Mouse (Mus musculus): Measurements from ENCODE around the gene Sod3. TPM values are rescaled to one million over a fixed set of nuclear protein-coding genes. Genes with fewer than 3 reads are reported as not detected.

The Sod3 gene
- 1.0 and 3.5 TPM in 2 replicates for polyA plus RNA-seq (2015; fragmentation: Nextera tagmentation; extraction: Ambion mirVana)

GRCm38 (mm10) chr5:52363468-52364150, at the start of gene Sod3:
Sod3 (plus strand) TSS chr5:52363791.
- no peak for ATAC-seq (ENCODE audit: insufficient number of reproducible peaks, low FRiP score, low TSS enrichment, low read depth)
- Histone ChIP-seq H3K4me3 (no peak within 1 kb of the TSS), H3K4me1 (peaks cover 6% of the 10 kb centered on the region), H3K4me2 (no peak within 1 kb of the TSS), H3K9ac (no peak within 1 kb of the TSS), H3K36me3 (no peaks in the 10 kb centered on the region), H3K27me3 (peaks cover 5% of the 10 kb centered on the region; the same call in 1 of the 2 replicates), H3K27ac (no peak within 1 kb of the TSS), H3K9me3 (no peaks in the 10 kb centered on the region)
- WGBS, result 27% methylated on average over 11 of the region's 11 CpGs

GRCm38 (mm10) chr5:52316926-52317325, 46.7 kb upstream of the Sod3 start:
- Histone ChIP-seq H3K27ac (no peak overlapping the region), H3K27me3 (no peaks in the 10 kb centered on the region), H3K4me2 (no peak overlapping the region), H3K4me1 (no peaks in the 10 kb centered on the region), H3K4me3 (no peak overlapping the region), H3K36me3 (no peaks in the 10 kb centered on the region), H3K9me3 (no peaks in the 10 kb centered on the region), H3K9ac (no peak overlapping the region)
- ATAC-seq (ENCODE audit: insufficient number of reproducible peaks, low FRiP score, low TSS enrichment, low read depth), result no peak
- 78% methylated on average over 7 of the region's 7 CpGs for WGBS

DNA sequence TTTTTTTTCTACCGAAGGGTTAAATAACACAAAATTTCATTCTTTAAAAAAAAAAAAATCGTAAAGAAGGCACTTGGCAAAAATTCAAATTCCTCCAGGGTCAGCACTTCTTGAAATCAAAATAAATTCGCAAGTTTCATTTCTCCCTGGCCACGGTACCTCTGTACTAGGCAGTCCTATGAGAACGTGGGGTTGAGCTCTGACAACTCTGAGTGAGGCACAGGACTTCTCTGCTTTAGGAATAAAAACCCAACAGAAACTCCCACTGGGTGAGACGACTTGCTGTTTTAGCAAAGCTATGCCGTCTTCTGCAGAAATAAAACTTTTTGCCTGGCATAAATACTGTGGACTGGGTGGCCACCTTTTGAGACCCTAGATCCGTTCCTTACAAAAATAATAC, 44.1 kb upstream of the Sod3 start:
- WGBS, result 34% methylated on average over 8 of the region's 8 CpGs
- Histone ChIP-seq H3K27me3 (no peaks in the 10 kb centered on the region), H3K4me3 (no peak overlapping the region), H3K36me3 (no peaks in the 10 kb centered on the region), H3K27ac (no peak overlapping the region), H3K4me1 (no peaks in the 10 kb centered on the region), H3K9ac (no peak overlapping the region), H3K4me2 (no peak overlapping the region), H3K9me3 (no peaks in the 10 kb centered on the region)
- no peak for ATAC-seq (ENCODE audit: insufficient number of reproducible peaks, low FRiP score, low TSS enrichment, low read depth)

- Histone ChIP-seq H3K9ac (no peak overlapping the region), H3K9me3 (no peaks in the 10 kb centered on the region), H3K4me3 (no peak overlapping the region), H3K36me3 (no peaks in the 10 kb centered on the region), H3K27me3 (no peaks in the 10 kb centered on the region), H3K4me2 (no peak overlapping the region), H3K27ac (no peak overlapping the region), H3K4me1 (no peaks in the 10 kb centered on the region)
- no peak for ATAC-seq (ENCODE audit: insufficient number of reproducible peaks, low FRiP score, low TSS enrichment, low read depth)
- 28% methylated on average over 8 of the region's 8 CpGs for WGBS
These were observed 31.5 kb upstream of the Sod3 start for GRCm38 (mm10) chr5:52332120-52332519.

- Histone ChIP-seq H3K9me3 (no peaks in the 10 kb centered on the region), H3K9ac (no peak overlapping the region), H3K4me1 (no peaks in the 10 kb centered on the region), H3K36me3 (no peaks in the 10 kb centered on the region), H3K27me3 (no peaks in the 10 kb centered on the region), H3K4me2 (no peak overlapping the region), H3K27ac (no peak overlapping the region), H3K4me3 (no peak overlapping the region)
- 41% methylated on average over 3 of the region's 3 CpGs for WGBS
- no peak for ATAC-seq (ENCODE audit: insufficient number of reproducible peaks, low FRiP score, low TSS enrichment, low read depth)
These were observed 28.0 kb upstream of the Sod3 start for GRCm38 (mm10) chr5:52335590-52335989.

DNA sequence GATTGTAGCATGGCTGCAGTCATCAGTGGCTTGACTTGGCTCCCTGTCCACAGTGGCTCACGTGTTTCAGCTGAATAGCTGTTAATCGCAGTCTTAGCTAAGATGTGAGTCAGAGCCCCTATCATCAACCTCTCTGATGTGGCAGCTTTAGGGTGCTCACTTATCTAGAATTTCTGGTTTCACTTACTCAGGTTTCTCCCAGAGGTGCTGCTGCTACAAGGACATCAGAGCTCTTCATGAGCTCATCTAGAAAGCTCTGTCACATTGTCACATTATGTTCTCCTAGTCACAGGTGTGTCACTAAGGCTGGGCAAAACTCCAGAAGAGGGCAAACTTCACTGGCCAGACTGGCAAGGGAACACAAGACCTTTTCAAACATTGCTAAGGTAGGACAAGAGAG, 24.5 kb upstream of the Sod3 start:
- H3K4me2 ChIP-seq, result no peak overlapping the region
- no peak overlapping the region for H3K9ac ChIP-seq
- no peak overlapping the region for H3K4me3 ChIP-seq
- no peak for ATAC-seq (ENCODE audit: insufficient number of reproducible peaks, low FRiP score, low TSS enrichment, low read depth)
- H3K36me3 ChIP-seq, result no peaks in the 10 kb centered on the region
- no peaks in the 10 kb centered on the region for H3K27me3 ChIP-seq
- WGBS, result 67% methylated on average over 2 of the region's 2 CpGs
- H3K27ac ChIP-seq, result no peak overlapping the region
- H3K4me1 ChIP-seq, result no peaks in the 10 kb centered on the region
- no peaks in the 10 kb centered on the region for H3K9me3 ChIP-seq

GRCm38 (mm10) chr5:52346890-52347289, 16.7 kb upstream of the Sod3 start:
- H3K27me3 ChIP-seq, result no peaks in the 10 kb centered on the region
- H3K27ac ChIP-seq, result no peak overlapping the region
- H3K4me3 ChIP-seq, result no peak overlapping the region
- WGBS, result 39% methylated on average over 2 of the region's 2 CpGs
- no peak for ATAC-seq (ENCODE audit: insufficient number of reproducible peaks, low FRiP score, low TSS enrichment, low read depth)
- H3K36me3 ChIP-seq, result no peaks in the 10 kb centered on the region
- H3K9ac ChIP-seq, result no peak overlapping the region
- no peak overlapping the region for H3K4me2 ChIP-seq
- H3K9me3 ChIP-seq, result no peaks in the 10 kb centered on the region
- H3K4me1 ChIP-seq, result no peaks in the 10 kb centered on the region; the same call in 1 of the 2 replicates

- Histone ChIP-seq H3K4me1 (no peaks in the 10 kb centered on the region; the same call in 1 of the 2 replicates), H3K4me3 (no peak overlapping the region), H3K27ac (no peak overlapping the region), H3K9me3 (no peaks in the 10 kb centered on the region), H3K36me3 (no peaks in the 10 kb centered on the region), H3K27me3 (no peaks in the 10 kb centered on the region), H3K9ac (no peak overlapping the region), H3K4me2 (no peak overlapping the region)
- 62% methylated on average over 2 of the region's 2 CpGs for WGBS
- ATAC-seq (ENCODE audit: insufficient number of reproducible peaks, low FRiP score, low TSS enrichment, low read depth), result no peak
These were observed 13.1 kb upstream of the Sod3 start for GRCm38 (mm10) chr5:52350451-52350850.

GRCm38 (mm10) chr5:52351561-52351960, 12.0 kb upstream of the Sod3 start:
- no peak overlapping the region for H3K4me2 ChIP-seq
- H3K9ac ChIP-seq, result no peak overlapping the region
- no peaks in the 10 kb centered on the region for H3K27me3 ChIP-seq
- ATAC-seq (ENCODE audit: insufficient number of reproducible peaks, low FRiP score, low TSS enrichment, low read depth), result no peak
- H3K27ac ChIP-seq, result no peak overlapping the region
- no peaks in the 10 kb centered on the region; the same call in 1 of the 2 replicates for H3K4me1 ChIP-seq
- H3K36me3 ChIP-seq, result no peaks in the 10 kb centered on the region
- H3K4me3 ChIP-seq, result no peak overlapping the region
- WGBS, result 59% methylated on average over 2 of the region's 2 CpGs
- no peaks in the 10 kb centered on the region for H3K9me3 ChIP-seq

- no peak overlapping the region for H3K27ac ChIP-seq
- H3K9ac ChIP-seq, result no peak overlapping the region
- no peaks in the 10 kb centered on the region for H3K9me3 ChIP-seq
- no peaks in the 10 kb centered on the region for H3K4me1 ChIP-seq
- H3K36me3 ChIP-seq, result no peaks in the 10 kb centered on the region
- no peaks in the 10 kb centered on the region for H3K27me3 ChIP-seq
- no peak overlapping the region for H3K4me3 ChIP-seq
- ATAC-seq (ENCODE audit: insufficient number of reproducible peaks, low FRiP score, low TSS enrichment, low read depth), result no peak
- no peak overlapping the region for H3K4me2 ChIP-seq
- WGBS, result 71% methylated on average over 5 of the region's 5 CpGs
These were observed 10.9 kb upstream of the Sod3 start for GRCm38 (mm10) chr5:52352730-52353129.

DNA sequence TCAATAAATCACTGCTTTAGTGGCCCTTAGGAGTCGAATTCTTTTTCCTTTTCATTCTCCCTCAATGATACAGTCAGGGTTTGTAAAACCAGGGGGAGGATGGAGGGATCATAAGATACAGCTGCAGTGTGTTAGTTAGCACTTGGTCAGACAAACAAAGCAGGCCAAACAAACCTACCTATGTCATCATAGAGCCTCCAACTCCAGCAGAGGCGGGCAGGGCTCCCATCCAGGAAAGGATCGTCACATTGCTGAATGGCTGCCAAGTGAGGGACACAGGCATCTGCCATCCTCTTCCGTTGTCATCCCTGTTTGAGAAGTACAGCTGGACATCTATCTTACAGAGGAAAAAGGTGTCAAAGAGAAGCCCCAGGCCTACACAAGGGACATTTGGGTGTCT, 9.2 kb upstream of the Sod3 start:
- peaks cover 6% of the 10 kb centered on the region; the same call in 1 of the 2 replicates for H3K27me3 ChIP-seq
- 54% methylated on average over 4 of the region's 4 CpGs for WGBS
- no peaks in the 10 kb centered on the region for H3K9me3 ChIP-seq
- H3K4me3 ChIP-seq, result no peak overlapping the region
- H3K27ac ChIP-seq, result no peak overlapping the region
- H3K4me1 ChIP-seq, result no peaks in the 10 kb centered on the region
- H3K4me2 ChIP-seq, result no peak overlapping the region
- no peaks in the 10 kb centered on the region for H3K36me3 ChIP-seq
- H3K9ac ChIP-seq, result no peak overlapping the region
- no peak for ATAC-seq (ENCODE audit: insufficient number of reproducible peaks, low FRiP score, low TSS enrichment, low read depth)

DNA sequence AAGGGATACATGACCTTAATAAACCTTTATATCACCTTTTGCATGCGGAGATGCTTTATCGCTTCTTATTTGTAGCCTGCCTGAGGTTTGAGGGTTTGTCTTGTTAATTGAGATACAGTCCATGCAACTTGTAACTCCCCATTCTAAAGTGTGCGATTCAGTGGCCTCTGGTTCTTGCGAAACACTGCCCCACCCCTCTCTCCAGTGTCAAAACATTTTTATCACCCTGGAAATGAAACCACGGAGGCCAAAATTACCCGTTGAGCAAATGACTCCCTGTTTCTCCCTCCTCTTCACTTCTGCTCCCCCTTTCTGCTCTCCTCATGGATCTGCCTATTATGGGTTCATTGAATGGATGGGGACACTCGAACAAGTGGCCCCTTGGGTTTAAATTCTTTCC, 8.0 kb upstream of the Sod3 start:
- no peaks in the 10 kb centered on the region for H3K4me1 ChIP-seq
- H3K4me2 ChIP-seq, result no peak overlapping the region
- H3K27me3 ChIP-seq, result peaks cover 6% of the 10 kb centered on the region; the same call in 1 of the 2 replicates
- H3K9me3 ChIP-seq, result no peaks in the 10 kb centered on the region
- no peak overlapping the region for H3K4me3 ChIP-seq
- no peaks in the 10 kb centered on the region for H3K36me3 ChIP-seq
- no peak overlapping the region for H3K27ac ChIP-seq
- no peak overlapping the region for H3K9ac ChIP-seq
- 64% methylated on average over 7 of the region's 7 CpGs for whole genome bisulfite sequencing
- no peak for ATAC-seq (ENCODE audit: insufficient number of reproducible peaks, low FRiP score, low TSS enrichment, low read depth)
